Mouse (Mus musculus): Measurements from ENCODE around the gene Plcl1.
"Not testable (repeated sequence)": the region's sequence is repeated elsewhere in the genome, so short reads cannot be mapped to it uniquely, and the experiment has no call there.

DNA sequence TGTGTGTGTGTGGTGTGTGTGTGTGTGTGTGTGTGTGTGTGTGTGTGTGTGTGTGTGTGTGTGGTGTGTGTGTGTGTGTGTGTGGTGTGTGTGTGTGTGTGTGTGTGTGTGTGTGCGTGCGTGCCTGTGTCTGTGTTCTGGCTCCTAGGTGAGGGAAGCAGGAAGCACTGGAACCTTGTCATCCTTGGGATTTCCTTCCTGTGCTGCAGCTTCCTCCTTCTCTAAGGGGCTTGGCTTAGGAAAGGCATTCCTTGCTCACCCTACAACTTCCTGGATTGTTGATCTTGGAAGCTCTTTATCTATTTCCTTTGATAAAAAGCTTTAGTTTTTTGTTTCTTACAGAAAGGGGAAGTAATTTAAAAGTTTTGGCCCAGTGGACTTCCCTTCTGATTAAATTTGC lies 107.1 kb downstream of the Plcl1 start:
- not testable (repeated sequence) for TF ChIP-seq POLR2A (IDR thresholded peaks at IDR 0.05; ENCODE audit: borderline replicate concordance, low read depth, low read length); CTCF (IDR thresholded peaks at IDR 0.05; ENCODE audit: low read depth, low read length)
